Mouse (Mus musculus) left cerebral cortex, postnatal 4 days (tissue): ENCODE results near the gene Nrtn. TPM values are rescaled to one million over a fixed set of nuclear protein-coding genes. Genes with fewer than 3 reads are reported as not detected.

Experiments
- DNase-seq: peaks from one replicate; pipeline ENCODE4 v3.0.0-alpha.2; 2022
- intact Hi-C: fragments of 180-260 bp; cut with DNase I; formaldehyde crosslinking; loops from one replicate; pipeline ENCODE4 v1.15.1; 2025
- total RNA-seq, 2 experiments: library from RNA; stranded (reverse); gene quantifications; 2 replicates each; pipeline ENCODE4 v1.2.3; 2021

Gene Nrtn
- total RNA-seq, 2 experiments from 2014 or later, result 1.2 to 1.3 TPM

DNA sequence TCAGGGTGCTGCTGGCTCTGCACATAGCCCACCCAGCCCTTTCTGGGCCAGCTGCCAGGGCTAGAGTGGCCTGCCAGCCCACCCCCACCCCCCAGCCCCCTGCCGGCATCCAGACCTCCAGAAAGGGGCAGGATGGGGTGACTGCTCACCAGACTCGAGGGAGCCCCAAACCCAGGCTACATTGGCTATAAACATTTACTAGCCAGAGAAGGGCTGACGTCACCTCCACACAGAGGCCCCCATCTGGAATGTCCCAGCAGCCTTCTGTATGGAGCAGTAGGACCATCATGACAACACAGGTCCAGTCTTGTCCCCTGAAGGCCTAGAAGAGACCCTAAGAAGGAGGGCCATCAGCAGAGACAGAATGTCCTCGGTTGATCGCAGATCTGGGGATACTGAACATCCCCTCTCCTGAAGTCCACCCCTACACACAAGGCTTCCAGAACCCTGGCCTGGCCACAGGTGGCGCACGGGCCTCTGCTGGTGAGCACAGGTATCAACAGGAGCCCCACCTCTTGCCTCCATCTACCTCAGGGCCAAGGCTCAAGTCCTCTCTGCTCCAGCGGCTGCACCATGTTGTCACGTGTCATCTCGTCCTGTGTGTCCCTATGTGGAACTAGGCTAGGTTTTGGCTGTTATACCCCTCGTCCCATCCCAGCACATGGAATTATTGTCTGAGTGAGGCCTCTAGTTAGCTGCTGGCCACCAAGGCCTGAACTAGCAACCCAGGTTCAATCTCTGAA, 33.7 kb downstream of the Nrtn start:
- intact Hi-C loops, result no loop called here
- DNase-seq, result no peak

DNA sequence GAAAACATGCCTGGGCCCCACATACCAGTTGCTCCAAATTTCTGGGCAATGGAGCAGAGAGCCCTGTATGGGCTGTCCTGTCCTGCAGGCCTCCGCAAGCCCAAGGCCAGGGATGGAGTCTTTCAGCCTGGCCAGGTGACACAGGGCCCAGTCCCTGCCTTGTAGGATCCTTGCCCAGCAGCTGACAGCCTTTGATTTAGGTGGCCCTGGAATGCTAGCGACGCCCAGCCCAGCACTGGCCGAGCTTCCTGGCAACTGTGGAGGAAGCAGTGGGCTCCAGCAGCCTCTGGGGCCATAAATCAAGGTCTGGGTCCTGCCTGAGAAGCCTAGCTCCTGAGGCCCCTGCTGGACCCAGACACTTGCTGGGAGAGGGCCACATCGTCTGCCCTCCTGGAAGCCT, 34.9 kb downstream of the Nrtn start:
- no peak for DNase-seq
- intact Hi-C loops, result no loop called here

DNA sequence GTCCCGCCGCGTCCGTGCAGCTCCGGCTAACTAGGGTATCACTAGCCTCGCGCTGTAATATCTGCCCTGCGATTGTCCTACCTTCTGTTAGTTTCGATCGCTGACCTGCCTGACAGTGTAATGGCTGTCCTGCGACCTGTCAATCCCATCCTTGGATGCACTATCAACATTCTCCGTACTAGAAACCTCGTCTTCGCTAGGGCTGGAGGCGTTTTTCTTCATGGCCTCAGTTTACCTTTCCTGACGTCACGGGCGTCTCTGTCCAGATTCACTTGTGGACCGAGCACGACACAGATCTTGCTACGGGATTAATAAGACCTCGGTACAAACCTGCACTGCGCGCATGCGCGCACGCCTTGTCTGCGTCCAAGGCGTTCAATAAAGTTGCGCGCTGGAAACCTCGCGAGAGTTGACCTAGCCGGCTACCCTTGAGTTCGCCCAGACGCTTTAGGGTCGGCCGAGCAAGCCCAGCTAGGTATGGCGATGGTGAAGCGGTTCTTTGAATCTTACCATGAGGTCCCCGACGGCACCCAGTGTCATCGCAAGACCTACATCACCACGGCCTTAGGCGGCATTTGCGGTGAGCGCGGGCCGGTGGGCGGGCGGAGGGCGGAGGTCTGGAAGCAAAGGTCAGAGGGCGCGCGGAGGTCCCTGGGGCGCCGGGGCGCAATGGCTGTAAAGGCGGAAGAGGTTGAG, 39.8 kb downstream of the Nrtn start, which contains the start of the genes Ndufa11 and Vmac:
Ndufa11 (plus strand) TSS at position 405 of the 696 bp plus-strand sequence.
Vmac (minus strand) TSS at position 660 of the 696 bp plus-strand sequence.
- peak; percentile 99 for DNase-seq
- intact Hi-C loops, result no loop called here

DNA sequence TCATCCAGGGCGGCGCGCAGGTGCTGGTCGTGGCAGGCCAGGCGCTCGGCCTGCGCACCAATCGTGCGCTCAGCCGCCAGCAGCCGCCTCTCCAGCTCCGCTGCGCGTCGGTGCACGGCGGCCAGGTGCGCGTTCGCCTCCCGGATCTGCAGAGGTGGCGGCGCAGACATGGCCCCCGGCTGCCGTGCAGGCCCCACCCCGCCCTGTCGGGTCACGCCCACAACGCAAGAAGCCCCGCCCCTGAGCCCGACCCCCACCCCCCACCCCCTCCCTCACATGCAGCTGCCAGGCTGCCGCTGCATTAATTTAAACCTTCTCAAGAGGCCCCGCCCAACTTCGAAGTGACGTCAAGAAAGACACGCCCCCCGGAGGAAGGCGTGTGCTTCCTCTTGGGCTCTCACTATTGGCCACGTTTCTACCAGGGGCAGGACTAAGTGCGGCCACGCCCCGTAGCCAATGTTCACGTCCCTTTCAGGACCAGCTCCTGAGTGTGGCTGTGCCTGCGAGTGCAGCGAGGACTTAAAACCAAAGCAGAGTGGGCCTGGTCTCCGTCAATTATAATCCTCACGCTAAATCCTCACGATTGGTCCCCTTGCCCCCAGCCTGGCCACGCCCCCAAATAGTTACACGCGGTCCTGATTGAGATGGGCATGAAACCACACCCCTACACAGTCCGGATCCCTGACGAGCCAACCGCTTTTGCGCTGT, 40.5 kb downstream of the Nrtn start:
- intact Hi-C loops, result no loop called here
- peak; percentile 97 for DNase-seq

DNA sequence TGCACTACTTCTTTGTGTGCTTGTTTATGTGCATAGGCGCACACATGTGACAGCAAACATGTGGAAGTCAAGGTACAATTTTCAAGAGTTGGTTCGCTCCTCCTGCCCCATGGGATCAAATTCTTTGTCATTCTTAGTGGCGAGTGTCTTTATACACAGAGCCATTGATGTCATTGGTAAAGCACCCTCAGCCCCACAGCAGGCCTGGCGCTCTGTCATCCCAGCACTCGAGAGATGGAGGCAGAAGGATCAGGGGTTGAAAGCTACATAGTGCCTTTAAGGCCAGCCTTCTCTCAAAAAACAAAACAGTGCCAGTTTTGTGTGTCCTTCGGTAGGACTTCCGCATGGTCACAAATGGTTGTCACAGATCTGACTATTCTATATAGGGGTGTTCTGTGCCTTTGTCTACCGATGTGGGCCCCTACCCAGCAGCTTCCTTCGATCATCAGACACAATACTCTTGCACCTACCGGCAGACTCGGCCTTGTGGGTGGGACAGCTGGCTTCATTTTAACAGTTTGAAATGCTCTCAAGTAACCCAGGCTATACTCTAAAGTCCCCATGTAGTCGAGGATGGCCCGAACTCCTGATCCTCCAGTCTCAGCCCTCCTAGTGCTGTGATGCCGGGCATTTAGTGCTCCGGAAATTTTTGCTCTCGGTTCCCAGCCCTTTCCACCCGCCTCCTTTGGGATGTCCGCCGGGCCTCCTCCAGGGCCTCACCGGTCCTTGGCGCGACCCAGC, 41.2 kb downstream of the Nrtn start:
- DNase-seq, result no peak
- intact Hi-C loops, result no loop called here

DNA sequence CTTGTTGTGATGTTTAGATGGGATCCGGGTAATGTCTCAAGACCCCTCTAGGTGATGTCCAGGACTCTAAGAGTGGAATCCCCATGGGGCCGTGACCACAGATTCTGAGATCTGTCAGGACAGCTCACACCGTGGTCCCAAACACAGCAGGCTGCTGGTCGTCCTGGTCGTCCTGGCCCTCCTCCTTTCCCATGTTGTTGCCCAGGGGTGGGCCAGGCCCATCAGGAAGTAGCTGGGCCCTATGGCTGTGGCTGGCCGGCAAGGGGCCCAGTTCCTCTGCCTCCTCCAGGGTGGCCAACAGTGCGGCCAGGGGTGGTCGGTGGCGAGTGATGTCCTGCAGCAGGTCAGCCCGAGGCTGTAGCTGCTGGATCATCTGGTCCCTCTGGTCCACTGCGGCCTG, 42.0 kb downstream of the Nrtn start:
- intact Hi-C loops, result no loop called here
- DNase-seq, result no peak

DNA sequence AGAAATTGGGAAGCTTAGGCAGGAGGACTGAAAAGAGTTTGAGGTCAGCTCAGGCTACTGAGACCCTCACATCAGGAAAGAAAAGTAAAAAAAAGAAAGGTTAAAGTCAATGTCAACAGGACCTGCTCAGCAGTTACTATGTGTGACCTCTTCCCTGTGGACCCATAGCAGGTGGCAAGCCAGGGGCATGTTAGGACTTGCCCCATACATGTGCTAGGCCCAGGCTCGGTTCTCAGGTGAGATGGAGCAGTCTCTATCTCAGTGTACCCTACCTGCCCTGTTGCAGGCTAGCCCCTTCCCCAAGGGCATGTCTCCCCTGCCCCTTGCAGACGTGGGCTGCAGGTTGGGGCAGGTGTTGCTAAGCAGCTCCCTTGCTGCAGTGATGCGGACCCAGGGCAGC, 47.6 kb downstream of the Nrtn start:
- no peak for DNase-seq

DNA sequence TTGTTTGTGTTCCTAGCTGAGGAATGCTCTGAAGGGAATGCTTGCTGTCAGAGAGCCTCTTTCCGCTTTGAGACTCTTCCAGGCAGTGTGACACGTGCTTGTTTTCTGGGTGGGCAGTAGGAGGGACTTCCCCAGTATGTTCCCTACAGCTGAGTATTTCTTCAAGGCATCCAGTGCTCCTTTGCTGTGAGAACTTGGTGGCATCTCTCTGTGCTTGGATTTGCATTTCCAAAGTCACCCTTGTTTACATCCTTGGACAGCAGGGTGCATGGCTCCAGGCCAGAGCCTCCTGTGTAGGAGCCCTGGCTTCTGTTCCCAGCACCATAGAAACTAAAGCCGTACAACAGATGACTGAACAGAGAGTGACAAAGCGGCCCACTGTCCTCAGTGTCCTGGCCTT, 48.6 kb downstream of the Nrtn start:
- no peak for DNase-seq
- intact Hi-C loops, result no loop called here

More for the DNA sequence above, 47.6 kb downstream of the Nrtn start:
- intact Hi-C loops, result no loop called here

DNA sequence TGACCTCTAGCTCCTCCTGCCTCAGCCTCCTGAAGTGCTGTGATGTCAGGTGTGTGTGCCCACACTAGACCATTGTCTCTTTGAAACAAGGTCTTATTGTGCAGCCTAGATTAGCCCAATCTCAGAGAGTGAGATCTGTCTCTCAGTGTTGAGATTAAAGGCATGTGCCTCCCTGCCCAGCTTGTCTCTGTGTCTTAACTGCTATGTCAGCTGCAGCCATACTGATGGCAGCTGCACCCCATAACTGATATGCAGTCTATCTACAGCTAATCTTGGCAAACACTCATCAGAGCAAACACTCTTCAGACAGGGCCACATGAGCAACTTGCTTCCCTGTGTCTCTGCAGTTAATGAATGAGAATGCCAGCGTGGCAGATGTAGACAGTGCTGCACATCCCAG, 50.8 kb downstream of the Nrtn start:
- intact Hi-C loops, result no loop called here
- DNase-seq, result no peak

DNA sequence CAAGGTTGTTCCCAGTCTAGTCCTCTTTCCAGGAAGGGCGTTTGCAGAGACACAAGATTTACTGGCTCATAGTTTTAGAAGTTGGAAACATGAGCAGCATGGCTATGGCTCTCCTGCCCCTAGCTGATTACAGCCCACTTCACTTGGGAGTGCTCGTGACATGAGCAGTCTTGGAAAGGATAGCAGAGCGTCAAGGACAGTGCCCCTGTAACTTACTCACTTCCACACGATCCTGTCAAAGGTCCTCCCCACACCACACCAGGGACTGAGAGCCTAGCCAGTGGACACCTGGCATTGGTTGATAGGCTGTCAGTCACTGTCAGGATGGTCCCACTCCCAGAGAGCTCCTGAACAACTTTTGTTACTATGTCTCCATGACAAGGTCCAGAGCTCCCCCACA, 54.3 kb downstream of the Nrtn start:
- no peak for DNase-seq
- intact Hi-C loops, result no loop called here

Other genes starting within 250 kb of the Nrtn start
- not detected for gene Znrf4, start 245.1 kb downstream of the Nrtn start, total RNA-seq
- gene Gm20219, start 203.1 kb downstream of the Nrtn start, total RNA-seq, result 1 to 10 TPM; 1.9 to 2.2 TPM
- 100 to 1,000 TPM; 105 to 107 TPM for gene Safb2, start 172.9 kb downstream of the Nrtn start, total RNA-seq
- gene Safb, start 172.7 kb downstream of the Nrtn start, total RNA-seq, result 100 to 1,000 TPM; 173 to 188 TPM
- gene 2410015M20Rik, start 147.8 kb downstream of the Nrtn start, total RNA-seq, result 100 to 1,000 TPM; 119 to 135 TPM
- 100 to 1,000 TPM; 563 to 595 TPM for gene Rpl36, start 144.1 kb downstream of the Nrtn start, total RNA-seq
- gene Lonp1, start 130.6 kb downstream of the Nrtn start, total RNA-seq, result 10 to 100 TPM; 61.5 to 63.4 TPM
- gene Catsperd, start 129.4 kb downstream of the Nrtn start, total RNA-seq, result 1 to 10 TPM; 1.3 to 2.2 TPM
- gene Ranbp3, start 84.2 kb downstream of the Nrtn start, total RNA-seq, result 100 to 1,000 TPM; 102 to 112 TPM
- gene Ndufa11, start 39.8 kb downstream of the Nrtn start, total RNA-seq, result 100 to 1,000 TPM; 187 to 194 TPM
- 10 to 100 TPM; 10.8 to 12.6 TPM for gene Vmac, start 39.5 kb downstream of the Nrtn start, total RNA-seq
- 10 to 100 TPM; 80.0 to 90.4 TPM for gene Dus3l, start 7.2 kb upstream of the Nrtn start, total RNA-seq
- gene Prr22, start 12.7 kb upstream of the Nrtn start, total RNA-seq, result 1 to 10 TPM; 1.2 TPM
- 1 to 10 TPM; 2.4 to 3.4 TPM for gene Rfx2, start 73.5 kb upstream of the Nrtn start, total RNA-seq
- not detected for gene Acsbg2, start 116.9 kb upstream of the Nrtn start, total RNA-seq
- gene 1700061G19Rik, start 117.9 kb upstream of the Nrtn start, total RNA-seq, result under 1 TPM; 0.16 to 0.56 TPM
- 100 to 1,000 TPM; 104 to 114 TPM for gene Mllt1, start 177.9 kb upstream of the Nrtn start, total RNA-seq
- not detected for gene Acer1, start 224.6 kb upstream of the Nrtn start, total RNA-seq
- gene Clpp, start 232.8 kb upstream of the Nrtn start, total RNA-seq, result 10 to 100 TPM; 46.2 to 49.1 TPM
- 10 to 100 TPM; 28.2 to 32.3 TPM for gene Alkbh7, start 239.8 kb upstream of the Nrtn start, total RNA-seq
- not detected for gene Pspn, start 242.5 kb upstream of the Nrtn start, total RNA-seq